Comparison of ENCODE assay signal across 8 mouse cellular contexts in the genomic region with DNA sequence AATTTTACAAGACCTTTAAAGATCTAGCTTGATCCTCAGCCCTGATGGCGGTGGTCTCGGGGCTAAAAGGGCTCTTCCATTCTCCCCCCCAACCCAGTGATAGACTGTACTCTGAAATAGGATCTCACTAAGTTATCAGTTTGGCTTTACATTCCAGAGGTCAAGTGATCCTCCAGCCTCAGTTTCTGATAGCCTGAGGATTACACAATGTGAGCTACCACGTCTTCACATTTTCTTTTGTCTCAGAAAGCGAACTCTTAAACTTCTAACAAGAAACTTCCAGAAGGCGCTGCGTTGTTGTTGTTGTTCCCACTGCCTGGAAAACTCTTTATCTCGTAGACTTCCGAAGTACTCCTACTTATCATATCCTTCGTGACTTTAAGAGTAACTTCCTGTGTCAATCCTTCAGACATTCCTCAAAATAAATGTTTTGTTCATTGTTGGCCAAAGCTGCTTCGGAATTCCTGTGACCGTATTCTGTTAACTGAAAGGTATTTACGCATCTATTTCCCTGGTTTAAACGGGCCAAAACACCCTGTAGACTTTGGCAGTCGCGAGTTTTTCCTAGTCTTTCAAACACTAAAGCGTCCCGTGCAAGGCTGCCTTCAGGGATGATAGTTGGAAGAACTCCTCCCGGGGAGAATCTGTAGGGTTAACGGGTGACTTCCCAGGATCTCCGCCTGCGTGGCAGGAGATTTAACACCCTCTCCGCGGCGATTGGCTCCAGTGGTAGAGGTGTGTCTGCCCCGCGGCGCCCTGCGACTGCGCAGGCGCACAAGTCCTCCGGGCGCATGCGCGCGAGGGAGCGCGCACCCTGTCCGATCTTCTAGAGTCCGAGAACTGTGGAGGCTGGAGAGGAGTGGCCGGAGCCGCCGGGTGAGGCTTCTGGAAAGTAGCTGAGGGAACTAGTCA. TPM values are rescaled to one million over a fixed set of nuclear protein-coding genes. Genes with fewer than 3 reads are reported as not detected.
DNase-seq lines count a peak whose midpoint lies in the region; ATAC-seq lines count a peak whose summit lies in the region.

TSS of gene Snap23 (plus strand) at position 786 of the 912 bp plus-strand sequence.

- H3K36me3 ChIP-seq in hindbrain, embryonic 11.5 days (ENCODE audit: control insufficient read depth, insufficient read depth, low read length) = no peaks in the 10 kb centered on the region

- no peaks in the 10 kb centered on the region for H3K9me3 ChIP-seq in hindbrain, embryonic 11.5 days (ENCODE audit: control insufficient read depth, low read length)

- 0 out of 2 replicates have a peak, but pooled peaks cover 2% of the 10 kb centered on the region for H3K4me1 ChIP-seq in hindbrain, embryonic 11.5 days (replicated peaks; ENCODE audit: control insufficient read depth, insufficient read depth, low read length)

- H3K27ac ChIP-seq in hindbrain, embryonic 11.5 days (ENCODE audit: low read depth, low read length) = peak within 1 kb of the TSS; percentile 51; the same call in 1 of the 2 replicates

- WGBS in hindbrain, embryonic 11.5 days = 2% methylated on average over 42 of the region's 42 CpGs

- no peaks in the 10 kb centered on the region for H3K27me3 ChIP-seq in hindbrain, embryonic 11.5 days (ENCODE audit: control insufficient read depth, insufficient read depth, low read length)

- H3K4me2 ChIP-seq in hindbrain, embryonic 11.5 days (replicated peaks; ENCODE audit: low read depth, low read length) = peak within 1 kb of the TSS; percentile 67

- peak; percentile 90 for ATAC-seq in hindbrain, embryonic 11.5 days (ENCODE audit: low FRiP score)

- H3K4me3 ChIP-seq in hindbrain, embryonic 11.5 days (ENCODE audit: low read depth, low read length) = peak within 1 kb of the TSS; percentile 65

- H3K9ac ChIP-seq in hindbrain, embryonic 11.5 days (ENCODE audit: low read depth, low read length) = peak within 1 kb of the TSS; percentile 81

- peak; percentile 99 for DNase-seq in Muller cell, postnatal 12 days (ENCODE audit: inconsistent ontology term)
- peak; percentile 97 for DNase-seq in cerebellum, adult 9-11 months
- peak; percentile 90 to 96 for DNase-seq in frontal cortex, adult 2 months (ENCODE audit: extremely low spot score in 1 of 2, low spot score in 1 of 2)
- DNase-seq in hindbrain, embryonic 11.5 days (ENCODE audit: low spot score) = peak; percentile 97
- DNase-seq in layer of hippocampus, postnatal 10 days (ENCODE audit: low spot score in 2 of 2) = peak; percentile 90 to 95
- peak; percentile 96 for DNase-seq in lung, postnatal 10 days
- peak; percentile 96 for DNase-seq in ovary, postnatal 36 days (ENCODE audit: low spot score)
- DNase-seq in thymus, postnatal 25 days = peak; percentile 91

RNA-seq across cellular contexts. Expression of gene Snap23, which starts in this region (rescaled TPM):
- polyA plus RNA-seq in frontal cortex, adult 2 months (2012; rRNA removed) = 19.7 and 21.8 TPM in 2 replicates
- 47.3 and 55.3 TPM in 2 replicates for polyA plus RNA-seq in hindbrain, embryonic 11.5 days (2014; fragmentation: Nextera tagmentation; extraction: Ambion mirVana)
- total RNA-seq in layer of hippocampus, postnatal 10 days (2021) = 10 to 100 TPM; 18.3 to 18.8 TPM

Comparison
In these comparisons a context has a peak if more than half of its experiments do, and no peak if none do; other contexts are left out.
1. Peak in every context shown above with its lines: DNase-seq, ATAC-seq, H3K4me3 ChIP-seq and H3K27ac ChIP-seq.